Mouse (Mus musculus) megakaryocyte, embryonic 14.5 days (primary cell): Measurements from ENCODE around the gene Gm6377.

Experiments
- FLI1 ChIP-seq: IDR thresholded peaks from 2 replicates; pipeline ENCODE4 v1.6.1; 2012; ENCODE audit warnings: low read length, inconsistent platforms, mixed read lengths
- GATA1 ChIP-seq: IDR thresholded peaks from 3 replicates; pipeline ENCODE4 v1.6.1; 2012; ENCODE audit warnings: mixed read lengths, low read length, inconsistent platforms, borderline replicate concordance

GRCm38 (mm10) chrX:109238163-109238562 is 41.6 kb downstream of the Gm6377 start:
- TF ChIP-seq GATA1 (no peak), FLI1 (no peak)
